Mouse (Mus musculus) liver, embryonic 14.5 days (tissue): ENCODE measurements around the gene Rplp1. TPM values are rescaled to one million over a fixed set of nuclear protein-coding genes. Genes with fewer than 3 reads are reported as not detected.

Source experiments
- ATAC-seq: fragments of 200-750 bp; cut with Nextera tagmentation; 2 replicates; pipeline ENCODE4 v1.8.0; 2017; ENCODE audit warnings: moderate number of reproducible peaks, mild to moderate bottlenecking, moderate library complexity; ENCODE audit not compliant: insufficient read depth
- DNase-seq, 3 experiments: peaks; one replicate each; pipeline ENCODE4 v3.0.0-alpha.2; 2012 to 2013; ENCODE audit warnings: low read depth in 3 of 3, low spot score in 3 of 3
- H3K27ac ChIP-seq: fragments of 300-500 bp; sonication (generic); 2 replicates; pipeline ENCODE4 v1.5.1; 2014; ENCODE audit warnings: moderate library complexity, mild to moderate bottlenecking, control low read depth, inconsistent platforms
- H3K27me3 ChIP-seq: fragments of 300-500 bp; sonication (generic); 2 replicates; pipeline ENCODE4 v1.6.1; 2014; ENCODE audit warnings: mild to moderate bottlenecking, low read length, moderate library complexity; ENCODE audit not compliant: control insufficient read depth, insufficient read depth
- H3K36me3 ChIP-seq: fragments of 300-500 bp; sonication (generic); replicated peaks from 2 replicates; pipeline ENCODE4 v1.6.1; 2014; ENCODE audit warnings: low read depth; ENCODE audit not compliant: control insufficient read depth, insufficient read depth
- H3K4me1 ChIP-seq, 2 experiments: fragments of 200-500 bp in 1 of 2; fragments of 300-500 bp in 1 of 2; sonication (generic) in 1 of 2; replicated peaks; 2 replicates each; pipeline ENCODE4 v1.6.1; 2012 to 2014; ENCODE audit warnings: antibody characterized with exemption in 1 of 2, inconsistent platforms in 1 of 2, low read length in 1 of 2; ENCODE audit not compliant: control insufficient read depth in 2 of 2, insufficient read depth in 2 of 2
- H3K4me2 ChIP-seq: fragments of 300-500 bp; sonication (generic); 2 replicates; pipeline ENCODE4 v1.6.1; 2014; ENCODE audit warnings: low read depth, mild to moderate bottlenecking, control low read depth, moderate library complexity
- H3K4me3 ChIP-seq, 2 experiments: fragments of 200-500 bp in 1 of 2; fragments of 300-500 bp in 1 of 2; sonication (generic) in 1 of 2; 2 replicates each; pipeline ENCODE4 v1.5.1; 2012 to 2014; ENCODE audit warnings: low read depth in 2 of 2, low read length in 2 of 2, mild to moderate bottlenecking in 2 of 2, control low read depth in 1 of 2, inconsistent platforms in 1 of 2, moderate library complexity in 1 of 2; ENCODE audit not compliant: insufficient read depth in 1 of 2
- H3K9ac ChIP-seq: fragments of 300-500 bp; sonication (generic); replicated peaks from 2 replicates; pipeline ENCODE4 v1.6.1; 2014; ENCODE audit warnings: mild to moderate bottlenecking, control low read depth, moderate library complexity
- H3K9me3 ChIP-seq: fragments of 300-500 bp; sonication (generic); 2 replicates; pipeline ENCODE4 v1.6.1; 2016; ENCODE audit warnings: low read length, mixed read lengths; ENCODE audit not compliant: control insufficient read depth
- CTCF ChIP-seq: IDR thresholded peaks from 2 replicates; pipeline ENCODE4 v1.5.1; 2016; ENCODE audit warnings: antibody characterized with exemption, low read depth, control low read depth
- EP300 ChIP-seq: IDR thresholded peaks from 2 replicates; pipeline ENCODE4 v1.6.1; 2016; ENCODE audit warnings: antibody characterized with exemption, low read depth
- WGBS: fragments of 180-500 bp; shearing (Covaris S2); extraction: QIAGEN DNeasy Blood & Tissue Kit; methylation state at CpG from one replicate; pipeline ENCODE4 v1.1.7; 2014; ENCODE audit not compliant: insufficient replicate concordance; 5-methylcytosine and 5-hydroxymethylcytosine counted together
- polyA plus RNA-seq, 2 experiments: library from polyadenylated mRNA; depleted of rRNA in 1 of 2; stranded (reverse) in 1 of 2; unstranded in 1 of 2; fragments of >200 nt; fragmentation: Nextera tagmentation in 1 of 2; extraction: Ambion mirVana in 1 of 2; gene quantifications; 2 replicates each; pipeline versions ENCODE4 v1.2.1 to v1.2.3; 2012 to 2014

The Rplp1 gene
- polyA plus RNA-seq, 2 experiments = 1,562 to 6,111 TPM

DNA sequence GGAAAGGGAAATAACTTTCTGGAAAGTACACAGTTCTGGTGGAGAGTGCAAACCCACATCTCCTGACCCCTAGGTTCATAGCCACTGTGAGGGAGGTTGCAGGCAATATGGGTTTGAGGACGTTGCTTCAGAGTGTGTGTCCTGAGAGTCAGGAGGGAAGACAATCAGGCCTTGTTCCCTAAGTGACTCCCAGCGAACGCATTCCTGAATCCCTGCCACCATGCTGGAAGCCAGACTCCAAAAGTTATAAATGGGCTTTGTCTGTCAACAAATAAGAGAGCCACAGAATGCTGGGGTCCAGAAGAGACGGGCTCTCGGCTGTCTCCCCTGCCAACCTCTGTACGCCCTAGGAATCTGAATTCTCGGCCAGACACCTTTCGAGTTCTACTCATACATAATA is 24.5 kb downstream of the Rplp1 start:
- H3K4me3 ChIP-seq = no peak overlapping the region
- ATAC-seq = no peak
- WGBS = 66% methylated on average over 8 of the region's 8 CpGs
- H3K4me2 ChIP-seq = no peak overlapping the region
- H3K4me1 ChIP-seq = no peaks in the 10 kb centered on the region
- no peaks in the 10 kb centered on the region for H3K9me3 ChIP-seq
- H3K27me3 ChIP-seq = no peaks in the 10 kb centered on the region
- no peak for DNase-seq
- no peak overlapping the region for H3K9ac ChIP-seq
- H3K27ac ChIP-seq = no peak overlapping the region
- no peaks in the 10 kb centered on the region for H3K36me3 ChIP-seq
- TF ChIP-seq EP300 = no peak
- TF ChIP-seq CTCF = no peak

DNA sequence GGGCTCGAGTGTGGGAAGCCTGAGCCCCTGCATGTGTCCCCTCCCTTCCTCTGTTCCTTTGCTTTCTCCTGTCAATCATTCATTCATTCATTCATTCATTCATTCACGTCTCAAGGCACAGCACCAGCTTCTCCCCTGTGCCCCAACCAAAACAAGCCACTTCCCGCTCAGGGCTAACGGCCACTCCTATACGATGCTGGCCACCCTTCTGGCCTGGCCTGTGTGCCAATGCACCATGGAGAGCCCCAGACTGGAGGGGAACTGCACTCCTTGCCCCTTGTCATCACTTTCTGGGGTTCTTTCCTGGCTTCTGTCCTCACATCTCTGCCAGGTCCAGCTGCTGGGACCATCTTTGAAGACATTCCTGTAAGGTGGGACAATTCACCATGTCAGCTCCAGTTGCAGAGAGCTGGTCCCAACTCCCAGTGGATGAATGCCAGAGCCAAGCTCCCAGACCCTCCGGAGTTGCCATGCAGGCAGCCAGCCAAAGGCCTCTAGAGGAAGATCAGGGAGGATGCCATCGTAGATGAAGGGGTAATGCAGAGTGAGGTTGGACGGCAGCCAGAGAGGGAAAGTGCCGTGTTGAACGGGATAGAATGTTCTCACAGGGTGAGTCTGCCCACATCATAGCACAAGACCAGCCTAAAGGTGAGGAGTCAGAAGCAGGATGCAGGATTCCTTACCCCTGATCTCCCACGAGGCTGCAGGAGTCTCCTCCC is 26.5 kb downstream of the Rplp1 start:
- 63% methylated on average over 11 of the region's 11 CpGs for WGBS
- ATAC-seq = no peak

DNA sequence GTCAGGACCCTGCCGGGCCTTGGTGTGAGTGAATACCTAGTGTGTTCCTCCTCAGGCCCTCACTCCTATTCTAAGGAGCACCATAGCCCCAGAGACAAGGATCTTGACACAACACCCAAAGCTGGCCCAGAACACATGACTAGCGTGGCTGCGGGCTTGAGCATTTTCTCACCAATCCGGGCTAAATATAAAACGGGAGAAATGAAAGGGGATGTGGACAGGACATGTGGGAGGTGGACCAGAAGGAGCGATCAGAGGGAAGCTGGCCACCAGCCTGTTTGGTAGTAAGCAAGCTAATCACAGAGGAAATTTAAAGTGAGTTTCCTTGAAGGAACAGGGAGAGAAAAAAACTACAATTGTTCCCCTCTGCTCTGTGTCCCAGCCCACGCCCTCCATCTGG is 28.4 kb downstream of the Rplp1 start:
- Histone ChIP-seq H3K9me3 (no peaks in the 10 kb centered on the region), H3K4me3 (no peak overlapping the region), H3K9ac (no peak overlapping the region), H3K4me2 (no peak overlapping the region), H3K36me3 (no peaks in the 10 kb centered on the region), H3K27ac (no peak overlapping the region), H3K4me1 (no peaks in the 10 kb centered on the region), H3K27me3 (no peaks in the 10 kb centered on the region)
- no peak for TF ChIP-seq CTCF
- WGBS = 64% methylated on average over 7 of the region's 7 CpGs
- DNase-seq (no peak), ATAC-seq (no peak)

More for the DNA sequence above, 26.5 kb downstream of the Rplp1 start:
- Histone ChIP-seq H3K27me3 (no peaks in the 10 kb centered on the region), H3K36me3 (no peaks in the 10 kb centered on the region), H3K27ac (no peak overlapping the region), H3K4me2 (no peak overlapping the region), H3K9ac (no peak overlapping the region), H3K4me3 (no peak overlapping the region), H3K4me1 (no peaks in the 10 kb centered on the region), H3K9me3 (no peaks in the 10 kb centered on the region)
- DNase-seq = no peak
- TF ChIP-seq EP300 = no peak
- no peak for TF ChIP-seq CTCF

DNA sequence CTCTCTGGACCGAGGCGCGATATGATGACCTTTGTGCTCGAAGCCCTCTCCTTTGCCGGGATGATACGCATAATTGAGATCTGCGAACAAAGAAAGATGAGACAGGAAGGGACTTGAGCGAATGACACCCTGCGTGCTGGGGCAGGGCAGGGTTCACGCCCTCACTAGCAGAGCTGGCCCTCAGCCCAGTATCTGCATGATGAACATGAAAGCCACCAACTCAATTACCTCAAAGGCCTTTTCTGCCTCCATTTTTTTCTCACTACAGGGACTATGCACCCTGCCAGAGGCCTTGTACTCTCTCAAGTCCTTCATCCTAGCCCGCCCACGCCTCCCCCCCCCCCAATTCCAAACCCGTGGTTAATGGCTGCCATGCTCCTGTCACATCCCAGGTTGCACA is 29.4 kb downstream of the Rplp1 start:
- no peak overlapping the region for H3K9ac ChIP-seq
- H3K27ac ChIP-seq = no peak overlapping the region
- ATAC-seq (no peak), DNase-seq (no peak)
- H3K36me3 ChIP-seq = no peaks in the 10 kb centered on the region
- H3K4me3 ChIP-seq = no peak overlapping the region
- H3K4me1 ChIP-seq = no peaks in the 10 kb centered on the region
- no peaks in the 10 kb centered on the region for H3K9me3 ChIP-seq
- 71% methylated on average over 13 of the region's 13 CpGs for WGBS
- H3K27me3 ChIP-seq = no peaks in the 10 kb centered on the region
- TF ChIP-seq EP300 (no peak), CTCF (no peak)
- no peak overlapping the region for H3K4me2 ChIP-seq

DNA sequence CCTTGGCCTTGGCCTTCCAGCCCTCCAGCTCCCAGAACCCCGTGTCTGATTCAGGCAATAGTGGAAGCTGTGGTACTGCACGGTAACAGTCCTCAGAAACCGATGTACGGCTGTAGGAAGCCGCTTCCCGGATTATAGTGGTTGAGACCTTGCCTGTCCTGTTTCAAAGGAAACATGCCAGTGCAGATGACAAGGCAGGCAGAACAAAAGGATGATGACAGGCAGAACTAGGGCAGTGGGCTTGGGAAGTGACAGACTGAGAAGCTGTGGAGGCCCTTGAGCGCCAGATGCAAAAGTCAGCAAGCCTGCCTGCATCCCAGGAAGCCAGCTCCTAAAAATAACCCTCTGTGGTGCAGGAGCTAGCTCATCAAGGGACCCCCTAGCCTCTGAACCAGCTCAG is 30.0 kb downstream of the Rplp1 start:
- H3K27ac ChIP-seq = no peak overlapping the region
- H3K27me3 ChIP-seq = no peaks in the 10 kb centered on the region
- no peak for TF ChIP-seq EP300
- TF ChIP-seq CTCF = no peak
- DNase-seq (no peak), ATAC-seq (no peak)
- whole genome bisulfite sequencing = 60% methylated on average over 7 of the region's 7 CpGs
- H3K9ac ChIP-seq = no peak overlapping the region
- H3K4me3 ChIP-seq = no peak overlapping the region
- no peak overlapping the region for H3K4me2 ChIP-seq
- H3K36me3 ChIP-seq = no peaks in the 10 kb centered on the region
- no peaks in the 10 kb centered on the region for H3K4me1 ChIP-seq
- H3K9me3 ChIP-seq = no peaks in the 10 kb centered on the region
